Mouse (Mus musculus): ENCODE data around the gene Tln1.

DNA sequence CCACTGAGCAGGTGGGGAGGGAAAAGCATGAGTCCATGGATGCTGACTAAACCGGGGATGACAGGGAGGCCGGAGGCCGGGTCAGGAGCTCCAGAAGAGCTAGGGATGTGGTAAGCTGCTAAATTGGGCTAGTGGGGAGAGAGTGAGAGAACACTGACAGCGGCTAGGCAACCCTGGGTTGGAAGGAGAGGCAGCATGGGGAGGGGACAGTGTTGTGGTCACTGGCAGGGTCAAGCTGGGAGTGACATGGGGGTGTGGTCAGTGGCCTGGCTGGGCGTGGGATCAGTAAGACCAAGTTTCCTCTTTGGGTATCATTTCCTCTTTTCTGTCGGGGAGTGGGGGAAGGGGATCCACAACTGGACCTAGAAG is 2.3 kb downstream of the Tln1 start:
- TF ChIP-seq EP300 (IDR thresholded peaks at IDR 0.05; ENCODE audit: low read depth): no peak
- TF ChIP-seq CTCF (IDR thresholded peaks at IDR 0.05; ENCODE audit: low read depth): no peak

All from liver, embryonic 14.5 days (tissue).